Mouse (Mus musculus): ENCODE data around the gene Pip4k2c.

- TF ChIP-seq CTCF (IDR thresholded peaks at IDR 0.05; ENCODE audit: control insufficient read depth, insufficient read depth, insufficient replicate concordance, low read depth, low read length) (no peak), POLR2A (IDR thresholded peaks at IDR 0.05; ENCODE audit: control insufficient read depth, low read depth, low read length) (no peak)
Measured at GRCm38 (mm10) chr10:127200279-127200678, 11.1 kb downstream of the Pip4k2c start.

All from testis, adult 2 months (tissue).